8 mouse cellular contexts compared by ENCODE assay signal in genomic region chr12:109400936-109401586, GRCm38 (mm10). TPM values are rescaled to one million over a fixed set of nuclear protein-coding genes. Genes with fewer than 3 reads are reported as not detected.
DNase-seq lines count a peak whose midpoint lies in the region; ATAC-seq and TF ChIP-seq lines count a peak whose summit lies in the region.

No protein-coding gene starts in this region.

- peaks cover 83% of the 10 kb centered on the region for H3K4me1 ChIP-seq in heart, embryonic 10.5 days
- H3K4me1 ChIP-seq in midbrain, postnatal 0 days (ENCODE audit: insufficient read depth, low read length) = peaks cover 5% of the 10 kb centered on the region; the same call in 1 of the 2 replicates

- peak; percentile 75 for DNase-seq in heart, embryonic 10.5 days (ENCODE audit: low spot score)
- no peak for DNase-seq in heart, adult 9 months (ENCODE audit: low spot score in 2 of 2)
- DNase-seq in right cerebral cortex, postnatal 14 days = peak; percentile 51
- DNase-seq in right cerebral cortex, adult 18-20 months = no peak
- DNase-seq in midbrain, postnatal 0 days (ENCODE audit: low spot score) = no peak
- DNase-seq in adrenal gland, postnatal 25 days = no peak
- DNase-seq in adrenal gland, adult 8-10 months = no peak

- no peak overlapping the region for H3K4me3 ChIP-seq in heart, embryonic 10.5 days
- no peak overlapping the region for H3K4me3 ChIP-seq in midbrain, postnatal 0 days (ENCODE audit: low read depth, low read length)

- ATAC-seq in hematopoietic stem cell, adult 5-6 weeks (replicated peaks in 1 of 2; ENCODE audit: insufficient read depth in 1 of 2, low FRiP score in 2 of 2, low TSS enrichment in 1 of 2, low read depth in 1 of 2, poor library complexity in 2 of 2, severe bottlenecking in 2 of 2) = peak; percentile 48 to 49; a peak in 2 of 4 replicates
- ATAC-seq in midbrain, postnatal 0 days (ENCODE audit: low FRiP score) = no peak

- no peaks in the 10 kb centered on the region for H3K36me3 ChIP-seq in heart, embryonic 10.5 days
- H3K36me3 ChIP-seq in midbrain, postnatal 0 days (ENCODE audit: insufficient read depth, low read length) = no peaks in the 10 kb centered on the region

- H3K9ac ChIP-seq in midbrain, postnatal 0 days (replicated peaks; ENCODE audit: low read length, poor library complexity, severe bottlenecking) = no peak overlapping the region

- TF ChIP-seq CTCF in midbrain, postnatal 0 days (IDR thresholded peaks at IDR 0.05) = peak; percentile 82

- H3K27ac ChIP-seq in heart, embryonic 10.5 days = peak overlapping the region; percentile 84
- H3K27ac ChIP-seq in midbrain, postnatal 0 days (ENCODE audit: low read depth, low read length) = no peak overlapping the region

- H3K27me3 ChIP-seq in heart, embryonic 10.5 days (ENCODE audit: insufficient read depth, poor library complexity, severe bottlenecking) = peaks cover 17% of the 10 kb centered on the region
- H3K27me3 ChIP-seq in midbrain, postnatal 0 days (ENCODE audit: insufficient read depth, low read length) = no peaks in the 10 kb centered on the region

- H3K4me2 ChIP-seq in midbrain, postnatal 0 days (ENCODE audit: low read depth, low read length, poor library complexity, severe bottlenecking) = no peak overlapping the region

- 54% methylated on average over 15 of the region's 15 CpGs for WGBS in heart, embryonic 10.5 days
- WGBS in midbrain, postnatal 0 days = 52% methylated on average over 15 of the region's 15 CpGs

- no peaks in the 10 kb centered on the region for H3K9me3 ChIP-seq in heart, embryonic 10.5 days
- no peaks in the 10 kb centered on the region for H3K9me3 ChIP-seq in midbrain, postnatal 0 days (ENCODE audit: low read length)

RNA-seq across cellular contexts. Expression of gene Dlk1, which starts 51.6 kb away (rescaled TPM):
- 56.8 and 345 TPM in 2 replicates for polyA plus RNA-seq in heart, embryonic 10.5 days (2016; fragmentation: Nextera tagmentation; extraction: Ambion mirVana)
- not detected in 2 replicates for total RNA-seq in hematopoietic stem cell, adult 5-6 weeks (2017)
- total RNA-seq in midbrain, postnatal 0 days (2014; rRNA removed) = 22.1 and 38.8 TPM in 2 replicates
- polyA plus RNA-seq in midbrain, postnatal 0 days (2015; fragmentation: Nextera tagmentation; extraction: Ambion mirVana) = 41.4 and 47.5 TPM in 2 replicates
- total RNA-seq in adrenal gland, postnatal 25 days (2021) = 592 and 648 TPM in 2 replicates
- 1,000 to 10,000 TPM in 1 of 4 experiments, 100 to 1,000 TPM in 3; 841 to 1,077 (median 912) TPM for total RNA-seq in adrenal gland, adult 8-10 months (2022)

Comparison
In these comparisons a context has a peak if more than half of its experiments do, and no peak if none do; other contexts are left out.
1. DNase-seq: peak in heart, embryonic 10.5 days (single experiment) and right cerebral cortex, postnatal 14 days (single experiment); none in heart, adult 9 months (0 of 2), right cerebral cortex, adult 18-20 months (single experiment), midbrain, postnatal 0 days (single experiment), adrenal gland, postnatal 25 days (single experiment) and adrenal gland, adult 8-10 months (single experiment).
2. RNA of gene Dlk1, which starts 51.6 kb away (total RNA-seq): 841 to 1,077 TPM in adrenal gland, adult 8-10 months and 592 to 648 TPM in adrenal gland, postnatal 25 days; 22.1 to 38.8 TPM in midbrain, postnatal 0 days and not detected in hematopoietic stem cell, adult 5-6 weeks; every median in the first group is over 10 times any median in the second.